Mouse (Mus musculus) bone marrow macrophage, adult 2 months (primary cell): ENCODE results near the gene Hipk2.

Source experiments
- CTCF ChIP-seq: IDR thresholded peaks from 2 replicates; pipeline ENCODE4 v1.5.1; 2012; ENCODE audit warnings: low read depth, mild to moderate bottlenecking, low read length, moderate library complexity
- POLR2A ChIP-seq: IDR thresholded peaks from 2 replicates; pipeline ENCODE4 v1.6.1; 2012; ENCODE audit warnings: mild to moderate bottlenecking, low read depth, low read length, borderline replicate concordance

GRCm38 (mm10) chr6:38815582-38815981 is 60.4 kb downstream of the Hipk2 start:
- no peak for TF ChIP-seq CTCF
- no peak for TF ChIP-seq POLR2A
